Mouse (Mus musculus) heart, adult 2 months (tissue): ENCODE measurements at regions not wholly inside any gene's neighbourhood (a gene's known extent, or its start where the extent isn't known, plus 50 kb on each side); places are given as distances from the start of the nearest gene placed in this dataset.

ENCODE experiments used
- CTCF ChIP-seq: fragments of 200-600 bp; IDR thresholded peaks from 2 replicates; pipeline ENCODE4 v1.8.1; 2022; ENCODE audit warnings: antibody characterized with exemption, mild to moderate bottlenecking, moderate library complexity
- POLR2A ChIP-seq: fragments of 200-500 bp; IDR thresholded peaks from 2 replicates; pipeline ENCODE4 v1.6.1; 2011; ENCODE audit warnings: mild to moderate bottlenecking, low read depth, low read length, control low read depth; ENCODE audit not compliant: insufficient read depth

- TF ChIP-seq POLR2A = no peak
- TF ChIP-seq CTCF = no peak
Measured at GRCm38 (mm10) chr7:145010757-145011156, 71.0 kb upstream of the Ccnd1 start.
